Mouse (Mus musculus) kidney, postnatal 25 days (tissue): ENCODE results near the gene Amtn.
"Not testable (repeated sequence)": the region's sequence is repeated elsewhere in the genome, so short reads cannot be mapped to it uniquely, and the experiment has no call there.

Source experiments
- DNase-seq, 2 experiments: peaks; one replicate each; pipeline ENCODE4 v3.0.0; 2021; ENCODE audit warnings: mixed read lengths in 2 of 2

Gene Amtn

GRCm38 (mm10) chr5:88375808-88376207, at the start of gene Amtn:
Amtn (plus strand) TSS chr5:88376108.
- DNase-seq: no peak

- DNase-seq: not testable (repeated sequence)
Measured at GRCm38 (mm10) chr5:88348533-88348932, 27.4 kb upstream of the Amtn start.

GRCm38 (mm10) chr5:88364768-88365167, 11.1 kb upstream of the Amtn start:
- peak in 1 of 2 experiments; percentile 52 for DNase-seq

GRCm38 (mm10) chr5:88366886-88367285, 9.0 kb upstream of the Amtn start:
- DNase-seq: no peak

- no peak for DNase-seq
Measured at GRCm38 (mm10) chr5:88370578-88371232, 5.2 kb upstream of the Amtn start.

GRCm38 (mm10) chr5:88372563-88372962, 3.3 kb upstream of the Amtn start:
- DNase-seq: no peak

- DNase-seq: not testable (repeated sequence)
Measured at GRCm38 (mm10) chr5:88391960-88392359, 16.1 kb downstream of the Amtn start.

GRCm38 (mm10) chr5:88398581-88398980, 22.7 kb downstream of the Amtn start:
- no peak for DNase-seq

- DNase-seq: peak; percentile 66 to 89
Measured at GRCm38 (mm10) chr5:88399849-88400248, 23.9 kb downstream of the Amtn start.

- DNase-seq: no peak
Measured at GRCm38 (mm10) chr5:88401464-88401863, 25.6 kb downstream of the Amtn start.

GRCm38 (mm10) chr5:88420319-88421065, 44.6 kb downstream of the Amtn start:
- DNase-seq: no peak

- DNase-seq: not testable (repeated sequence)
Measured at GRCm38 (mm10) chr5:88424892-88425291, 49.0 kb downstream of the Amtn start.

GRCm38 (mm10) chr5:88426753-88427152, 50.8 kb downstream of the Amtn start:
- no peak for DNase-seq
